Mouse (Mus musculus): ENCODE results near the gene Scrn3. TPM values are rescaled to one million over a fixed set of nuclear protein-coding genes. Genes with fewer than 3 reads are reported as not detected.

Gene Scrn3
- polyA plus RNA-seq, 1 experiment from 2014 or later, result 15.3 TPM

DNA sequence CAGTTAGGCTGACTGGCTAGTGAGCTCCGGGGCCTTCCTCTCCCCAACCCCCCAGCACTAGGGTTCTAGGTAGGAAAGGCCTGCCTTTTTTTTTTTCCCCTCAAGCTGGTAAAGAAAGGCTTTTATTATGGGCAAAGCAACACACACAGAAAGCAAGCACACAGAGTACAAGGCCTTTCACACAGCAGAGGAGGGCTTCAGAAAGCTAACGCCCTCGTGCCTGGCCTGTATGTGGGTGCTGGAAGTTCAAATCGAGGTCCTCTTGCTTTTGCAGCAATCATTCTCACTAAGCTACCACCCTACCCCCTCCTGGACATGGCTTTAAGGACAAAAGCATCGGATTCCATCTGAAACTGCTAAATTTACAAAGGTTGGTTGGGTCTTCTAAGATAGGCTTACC is 67.3 kb downstream of the Scrn3 start:
- H3K9me3 ChIP-seq, result no peaks in the 10 kb centered on the region
- H3K4me1 ChIP-seq, result peaks cover 20% of the 10 kb centered on the region
- no peak for DNase-seq (ENCODE audit: low spot score)
- no peak overlapping the region for H3K4me3 ChIP-seq
- H3K36me3 ChIP-seq (replicated peaks), result no peaks in the 10 kb centered on the region
- WGBS, result 82% methylated on average over 5 of the region's 5 CpGs
- no peak overlapping the region for H3K27ac ChIP-seq (replicated peaks)
- peaks cover 6% of the 10 kb centered on the region for H3K27me3 ChIP-seq (replicated peaks; ENCODE audit: low read depth, poor library complexity, severe bottlenecking)

DNA sequence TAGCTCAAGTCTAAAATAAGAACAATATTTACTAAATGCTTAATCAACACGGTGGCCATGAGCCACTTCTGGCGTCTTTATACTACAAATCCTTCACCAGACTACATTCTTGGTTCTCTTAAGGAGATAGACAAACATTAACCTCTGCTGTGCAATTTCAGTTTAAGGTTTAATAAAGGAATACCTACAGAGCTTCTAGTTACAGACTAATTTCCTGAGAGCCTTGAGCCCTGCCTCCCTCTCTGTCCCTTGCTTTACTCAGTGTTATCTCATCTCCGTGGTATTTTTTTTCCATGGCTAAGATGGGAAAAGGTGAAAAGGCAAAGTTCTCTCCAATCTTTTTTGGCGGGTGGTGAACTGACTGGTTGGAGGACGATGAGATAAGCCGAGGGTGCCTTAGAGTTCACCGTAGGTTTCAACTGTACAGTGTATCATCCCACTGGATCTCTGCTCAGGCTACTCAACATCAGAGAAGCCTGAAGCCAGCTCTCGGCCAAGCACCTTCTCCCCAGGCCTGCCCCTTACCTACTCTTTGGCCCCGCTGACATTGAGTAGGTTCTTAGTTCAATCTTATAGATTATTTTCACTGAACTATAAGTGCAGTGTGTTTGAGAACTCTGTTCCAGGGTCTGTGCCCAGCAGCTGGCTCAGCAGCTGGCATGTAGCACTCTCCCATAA is 68.0 kb downstream of the Scrn3 start:
- no peak overlapping the region for H3K27ac ChIP-seq (replicated peaks)
- no peak for DNase-seq (ENCODE audit: low spot score)
- no peak overlapping the region for H3K4me3 ChIP-seq
- no peaks in the 10 kb centered on the region for H3K9me3 ChIP-seq
- WGBS, result 82% methylated on average over 9 of the region's 9 CpGs
- peaks cover 12% of the 10 kb centered on the region for H3K4me1 ChIP-seq
- peaks cover 10% of the 10 kb centered on the region for H3K27me3 ChIP-seq (replicated peaks; ENCODE audit: low read depth, poor library complexity, severe bottlenecking)
- H3K36me3 ChIP-seq (replicated peaks), result no peaks in the 10 kb centered on the region

DNA sequence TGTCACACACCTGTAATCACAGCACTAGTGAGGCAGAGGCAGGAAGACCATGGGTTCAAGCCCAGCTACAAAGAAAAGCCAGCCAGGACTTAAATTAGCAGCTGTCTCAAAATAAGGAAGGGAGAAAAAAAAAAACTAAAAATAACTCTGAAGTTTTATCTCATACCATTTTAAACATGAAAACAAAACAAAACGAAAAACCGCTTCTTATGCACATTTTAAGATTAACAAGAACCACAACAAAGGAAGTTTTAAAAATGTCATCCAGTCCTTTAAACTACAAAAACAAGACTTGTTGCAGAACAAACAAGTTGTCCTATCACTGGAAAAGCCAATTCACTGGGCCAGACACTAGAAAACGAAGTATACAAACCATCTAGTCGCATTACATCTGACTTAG is 72.8 kb downstream of the Scrn3 start:
- H3K36me3 ChIP-seq (replicated peaks), result no peaks in the 10 kb centered on the region
- no peak for DNase-seq (ENCODE audit: low spot score)
- H3K27ac ChIP-seq (replicated peaks), result no peak overlapping the region
- no peaks in the 10 kb centered on the region for H3K9me3 ChIP-seq
- 83% methylated on average over 4 of the region's 4 CpGs for WGBS
- H3K4me3 ChIP-seq, result peak overlapping the region; percentile 76; the same call in 1 of the 2 replicates
- H3K27me3 ChIP-seq (replicated peaks; ENCODE audit: low read depth, poor library complexity, severe bottlenecking), result peaks cover 18% of the 10 kb centered on the region
- peaks cover 6% of the 10 kb centered on the region for H3K4me1 ChIP-seq

DNA sequence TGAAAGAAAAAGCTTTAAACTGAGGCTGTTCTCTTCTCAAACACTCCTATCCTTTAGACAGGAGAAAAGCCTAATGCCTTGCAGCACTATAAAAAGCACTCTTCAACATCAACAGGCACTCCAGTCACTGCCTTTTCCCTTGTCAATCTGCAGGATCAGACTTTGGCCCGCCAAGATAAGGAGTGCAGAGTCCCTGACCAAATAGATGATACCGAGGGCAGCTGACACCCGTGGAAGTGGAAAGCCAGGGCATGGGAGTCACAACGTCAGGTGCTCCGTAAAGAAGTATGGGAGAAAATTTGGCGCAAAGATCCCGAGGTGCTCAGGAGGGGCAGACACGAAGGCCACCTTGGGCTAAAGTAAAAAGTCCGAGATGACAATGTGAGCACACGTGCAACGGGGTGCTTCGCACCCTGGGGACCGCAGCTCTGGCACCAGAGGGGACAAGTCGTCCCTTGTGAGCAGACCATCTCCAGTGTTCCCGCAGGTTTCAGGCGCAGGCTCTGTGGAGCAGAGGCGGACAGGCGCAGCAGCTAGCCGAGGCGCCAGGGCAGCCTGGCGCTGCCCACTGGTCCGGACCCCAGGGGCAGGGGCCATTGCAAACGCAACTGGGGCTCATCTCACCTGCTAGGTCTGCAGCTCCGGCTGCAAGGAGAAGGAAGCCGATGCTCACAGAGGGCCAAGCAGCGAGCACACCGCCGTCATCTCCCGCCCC is 73.4 kb downstream of the Scrn3 start:
- Histone ChIP-seq H3K9me3 (no peaks in the 10 kb centered on the region), H3K4me1 (peaks cover 6% of the 10 kb centered on the region), H3K4me3 (peak overlapping the region; percentile 76), H3K27ac (replicated peaks) (peak overlapping the region; percentile 83), H3K27me3 (replicated peaks; ENCODE audit: low read depth, poor library complexity, severe bottlenecking) (peaks cover 18% of the 10 kb centered on the region), H3K36me3 (replicated peaks) (no peaks in the 10 kb centered on the region)
- WGBS, result 2% methylated on average over 29 of the region's 29 CpGs
- DNase-seq (ENCODE audit: low spot score), result no peak

DNA sequence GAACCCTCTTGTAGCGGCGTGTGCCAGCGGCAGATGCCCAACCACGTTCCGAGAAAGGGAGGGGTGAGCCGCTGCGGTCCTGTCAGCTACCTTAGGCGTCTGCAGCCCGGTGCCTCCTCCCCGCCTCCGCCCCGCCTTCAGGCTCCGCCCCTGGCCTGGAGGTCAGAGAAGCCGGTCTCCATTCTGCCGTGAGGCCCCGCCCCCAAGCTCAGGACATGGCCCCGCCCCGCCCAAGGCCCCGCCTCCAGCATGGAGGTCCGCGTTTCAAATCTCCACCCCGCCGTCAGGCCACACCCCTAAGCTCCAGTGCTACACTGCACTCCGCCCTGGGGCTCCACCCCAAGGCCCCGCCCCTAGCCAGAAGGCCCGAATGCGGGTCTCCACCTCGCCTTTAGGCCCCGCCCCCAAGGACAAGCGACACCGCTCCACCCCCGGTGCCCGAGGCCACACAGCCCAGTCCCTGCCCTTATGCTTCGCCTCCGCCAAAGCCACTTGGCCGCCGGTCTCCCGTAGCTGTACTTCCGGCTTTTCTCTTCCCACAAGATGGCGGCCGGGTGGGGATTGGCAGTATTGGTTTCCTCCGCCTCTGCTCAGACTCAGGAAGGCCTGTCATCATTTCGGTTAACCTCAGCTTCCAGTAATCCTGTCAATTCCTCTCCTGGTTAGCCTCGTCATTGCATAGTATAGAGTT is 74.1 kb downstream of the Scrn3 start, which contains the start of gene Gpr155:
Gene Gpr155, minus strand, starts transcription at position 217 of the 691 bp plus-strand sequence.
- Histone ChIP-seq H3K36me3 (replicated peaks) (no peaks in the 10 kb centered on the region), H3K27me3 (replicated peaks; ENCODE audit: low read depth, poor library complexity, severe bottlenecking) (peaks cover 18% of the 10 kb centered on the region), H3K4me1 (peaks cover 6% of the 10 kb centered on the region), H3K9me3 (no peaks in the 10 kb centered on the region), H3K27ac (replicated peaks) (peak within 1 kb of the TSS; percentile 83), H3K4me3 (peak within 1 kb of the TSS; percentile 76)
- DNase-seq (ENCODE audit: low spot score), result peak; percentile 100
- WGBS, result 1% methylated on average over 44 of the region's 44 CpGs

Other genes starting within 250 kb of the Scrn3 start
- gene Ola1, start 93.7 kb upstream of the Scrn3 start, polyA plus RNA-seq (2016; fragmentation: Nextera tagmentation; extraction: Ambion mirVana), result 100 and 101 TPM in 2 replicates
- 0.39 and 0.67 TPM in 2 replicates for gene Sp9, start 40.7 kb upstream of the Scrn3 start, polyA plus RNA-seq (2016; fragmentation: Nextera tagmentation; extraction: Ambion mirVana)
- gene Cir1, start 100 bp downstream of the Scrn3 start, polyA plus RNA-seq (2016; fragmentation: Nextera tagmentation; extraction: Ambion mirVana), result 16.8 and 18.0 TPM in 2 replicates
- gene Gpr155, start 74.0 kb downstream of the Scrn3 start, polyA plus RNA-seq (2016; fragmentation: Nextera tagmentation; extraction: Ambion mirVana), result 2.8 and 4.3 TPM in 2 replicates
- gene Wipf1, start 217.1 kb downstream of the Scrn3 start, polyA plus RNA-seq (2016; fragmentation: Nextera tagmentation; extraction: Ambion mirVana), result 12.0 and 12.7 TPM in 2 replicates